Mouse (Mus musculus) CD8-positive naive resting alpha-beta T cell, adult 57 days (primary cell): ENCODE measurements around the gene Tesc. TPM values are rescaled to one million over a fixed set of nuclear protein-coding genes. Genes with fewer than 3 reads are reported as not detected.

Experiments used
- total RNA-seq: library from RNA; stranded (reverse); gene quantifications from one replicate; pipeline ENCODE4 v1.2.4, GENCODE M21; 2023

Gene Tesc
- 11.6 TPM for total RNA-seq

GRCm38 (mm10) chr5:118027698-118028190 is at the start of gene Tesc:
Gene Tesc, plus strand, starts transcription at chr5:118027743.

Other genes starting within 250 kb of the Tesc start
- not detected for gene Nos1, start 246.7 kb upstream of the Tesc start, total RNA-seq
- 21.7 TPM for gene Fbxo21, start 51.0 kb upstream of the Tesc start, total RNA-seq
- 7.1 TPM for gene Fbxw8, start 127.7 kb downstream of the Tesc start, total RNA-seq
- not detected for gene Hrk, start 136.9 kb downstream of the Tesc start, total RNA-seq
- gene Rnft2, start 217.4 kb downstream of the Tesc start, total RNA-seq: 1.4 TPM
- gene 2410131K14Rik, start 217.5 kb downstream of the Tesc start, total RNA-seq: 8.4 TPM